Mouse (Mus musculus) E14TG2a.4 (cell line): ENCODE measurements around the gene Sf3a3.

Experiments
- H3K27me3 ChIP-seq: 2 replicates; pipeline ENCODE4 v1.6.1; 2014; ENCODE audit warnings: low read length, control low read depth; ENCODE audit not compliant: insufficient read depth
- H3K36me3 ChIP-seq: 2 replicates; pipeline ENCODE4 v1.6.1; 2014; ENCODE audit warnings: low read length, control low read depth; ENCODE audit not compliant: insufficient read depth
- H3K4me1 ChIP-seq: replicated peaks from 2 replicates; pipeline ENCODE4 v1.6.1; 2014; ENCODE audit warnings: low read depth, low read length, control low read depth
- H3K4me3 ChIP-seq: replicated peaks from 2 replicates; pipeline ENCODE4 v1.5.1; 2014; ENCODE audit warnings: mild to moderate bottlenecking, low read length
- H3K9me3 ChIP-seq: 2 replicates; pipeline ENCODE4 v1.6.1; 2014; ENCODE audit warnings: low read length, control low read depth
- CTCF ChIP-seq: conservative IDR thresholded peaks from 2 replicates; pipeline ENCODE4 v1.5.1; 2014; ENCODE audit warnings: low read length
- NANOG ChIP-seq: IDR thresholded peaks from 2 replicates; pipeline ENCODE4 v1.6.1; 2014; ENCODE audit warnings: borderline replicate concordance, low read length, mixed read lengths
- POU5F1 ChIP-seq: IDR thresholded peaks from 2 replicates; pipeline ENCODE4 v1.6.1; 2014; ENCODE audit warnings: low read length, borderline replicate concordance

Sf3a3 gene

GRCm38 (mm10) chr4:124755526-124755925 lies 41.0 kb downstream of the Sf3a3 start:
- Histone ChIP-seq H3K27me3 (no peaks in the 10 kb centered on the region), H3K4me3 (no peak overlapping the region), H3K9me3 (no peaks in the 10 kb centered on the region), H3K36me3 (no peaks in the 10 kb centered on the region; the same call in 1 of the 2 replicates), H3K4me1 (peaks cover 51% of the 10 kb centered on the region)
- TF ChIP-seq POU5F1 (no peak), NANOG (no peak), CTCF (no peak)

- TF ChIP-seq POU5F1 (no peak), CTCF (no peak), NANOG (no peak)
- H3K4me1 ChIP-seq, result peaks cover 39% of the 10 kb centered on the region
These were observed 44.8 kb downstream of the Sf3a3 start for GRCm38 (mm10) chr4:124759305-124759811.

GRCm38 (mm10) chr4:124761201-124761600 lies 46.6 kb downstream of the Sf3a3 start:
- TF ChIP-seq NANOG (no peak), POU5F1 (no peak), CTCF (no peak)
- no peaks in the 10 kb centered on the region for H3K9me3 ChIP-seq

More at GRCm38 (mm10) chr4:124759305-124759811, 44.8 kb downstream of the Sf3a3 start:
- Histone ChIP-seq H3K9me3 (no peaks in the 10 kb centered on the region), H3K27me3 (no peaks in the 10 kb centered on the region), H3K4me3 (no peak overlapping the region), H3K36me3 (no peaks in the 10 kb centered on the region)

GRCm38 (mm10) chr4:124762858-124763452 lies 48.4 kb downstream of the Sf3a3 start:
- no peaks in the 10 kb centered on the region for H3K9me3 ChIP-seq
- no peaks in the 10 kb centered on the region for H3K27me3 ChIP-seq
- H3K4me1 ChIP-seq, result peaks cover 51% of the 10 kb centered on the region
- H3K36me3 ChIP-seq, result no peaks in the 10 kb centered on the region
- H3K4me3 ChIP-seq, result no peak overlapping the region
- TF ChIP-seq NANOG, result no peak
- TF ChIP-seq POU5F1, result no peak
- no peak for TF ChIP-seq CTCF

More at GRCm38 (mm10) chr4:124761201-124761600, 46.6 kb downstream of the Sf3a3 start:
- Histone ChIP-seq H3K27me3 (no peaks in the 10 kb centered on the region), H3K4me1 (peaks cover 42% of the 10 kb centered on the region), H3K4me3 (no peak overlapping the region), H3K36me3 (no peaks in the 10 kb centered on the region)

GRCm38 (mm10) chr4:124765802-124766565 lies 51.4 kb downstream of the Sf3a3 start:
- H3K27me3 ChIP-seq, result no peaks in the 10 kb centered on the region
- H3K9me3 ChIP-seq, result no peaks in the 10 kb centered on the region
- H3K4me1 ChIP-seq, result peaks cover 33% of the 10 kb centered on the region
- no peaks in the 10 kb centered on the region for H3K36me3 ChIP-seq
- TF ChIP-seq CTCF (no peak), POU5F1 (no peak), NANOG (no peak)
- H3K4me3 ChIP-seq, result no peak overlapping the region

GRCm38 (mm10) chr4:124766566-124766940 lies 52.0 kb downstream of the Sf3a3 start:
- Histone ChIP-seq H3K4me3 (no peak overlapping the region), H3K9me3 (no peaks in the 10 kb centered on the region), H3K27me3 (no peaks in the 10 kb centered on the region), H3K36me3 (no peaks in the 10 kb centered on the region), H3K4me1 (peaks cover 30% of the 10 kb centered on the region)
- TF ChIP-seq POU5F1, result no peak
- TF ChIP-seq NANOG, result no peak
- TF ChIP-seq CTCF, result no peak

- peaks cover 20% of the 10 kb centered on the region for H3K4me1 ChIP-seq
- no peaks in the 10 kb centered on the region for H3K36me3 ChIP-seq
- TF ChIP-seq NANOG (no peak), CTCF (no peak), POU5F1 (no peak)
- no peak overlapping the region for H3K4me3 ChIP-seq
- no peaks in the 10 kb centered on the region for H3K27me3 ChIP-seq
- no peaks in the 10 kb centered on the region for H3K9me3 ChIP-seq
These were observed 54.5 kb downstream of the Sf3a3 start for GRCm38 (mm10) chr4:124768963-124769591.

GRCm38 (mm10) chr4:124770624-124771023 lies 56.0 kb downstream of the Sf3a3 start:
- Histone ChIP-seq H3K9me3 (no peaks in the 10 kb centered on the region), H3K36me3 (no peaks in the 10 kb centered on the region), H3K4me3 (no peak overlapping the region), H3K27me3 (no peaks in the 10 kb centered on the region), H3K4me1 (peaks cover 19% of the 10 kb centered on the region)
- no peak for TF ChIP-seq NANOG
- no peak for TF ChIP-seq POU5F1
- TF ChIP-seq CTCF, result no peak
